Comparison of ENCODE assay signal across 12 mouse cellular contexts in the genomic region with DNA sequence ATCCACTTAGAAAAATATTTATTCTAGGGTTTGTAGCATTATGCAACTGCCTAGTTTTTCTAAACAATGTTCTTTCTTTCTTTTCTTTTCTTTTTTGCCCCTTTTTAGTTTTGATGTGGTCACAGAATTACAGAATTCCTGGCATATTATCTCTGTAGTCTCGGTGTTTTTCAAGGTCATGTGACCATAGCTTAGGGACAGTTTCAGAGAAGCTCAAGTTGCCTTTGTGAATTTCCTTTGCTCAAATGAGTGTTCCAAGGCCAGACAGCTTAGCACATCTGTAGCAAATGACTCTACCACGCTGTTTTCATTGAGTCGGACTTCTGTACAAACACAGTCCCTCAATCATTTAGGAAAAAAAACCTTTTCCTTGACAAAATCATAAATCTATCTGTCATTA.
"Had no signal": no experiment of that assay in that cellular context is flagged by ENCODE, and none has a peak within 500 bp of the region (broad histone marks: within the 10 kb centered on the region; RNA-seq: fewer than 3 reads in every experiment).

No protein-coding gene starts in this region.

- H3K36me3 ChIP-seq: limb, embryonic 15.5 days; liver, embryonic 12.5 days; midbrain, embryonic 12.5 days had no signal

- H3K4me1 ChIP-seq: limb, embryonic 15.5 days; liver, embryonic 12.5 days; midbrain, embryonic 12.5 days had no signal

- H3K9me3 ChIP-seq: limb, embryonic 15.5 days; liver, embryonic 12.5 days; midbrain, embryonic 12.5 days had no signal

- H3K9ac ChIP-seq: limb, embryonic 15.5 days; liver, embryonic 12.5 days; midbrain, embryonic 12.5 days had no signal

- H3K27ac ChIP-seq: limb, embryonic 15.5 days; liver, embryonic 12.5 days; midbrain, embryonic 12.5 days had no signal

- H3K27me3 ChIP-seq: limb, embryonic 15.5 days; liver, embryonic 12.5 days; midbrain, embryonic 12.5 days had no signal

- ATAC-seq: intestine, embryonic 16.5 days; liver, embryonic 12.5 days; midbrain, embryonic 16.5 days had no signal

- H3K4me2 ChIP-seq: limb, embryonic 15.5 days; liver, embryonic 12.5 days; midbrain, embryonic 12.5 days had no signal

- DNase-seq: kidney, adult 2 months; kidney, postnatal 25 days; layer of hippocampus, adult 9-11 months; layer of hippocampus, postnatal 36 days; lung, postnatal 10 days; right cerebral cortex, postnatal 14 days; thymus, postnatal 4 days had no signal

- H3K4me3 ChIP-seq: limb, embryonic 15.5 days; liver, embryonic 12.5 days; midbrain, embryonic 12.5 days had no signal
